Mouse (Mus musculus): Measurements from ENCODE around the gene A830031A19Rik.

GRCm38 (mm10) chr11:24099886-24100293, 25.0 kb upstream of the A830031A19Rik start:
- TF ChIP-seq CTCF (IDR thresholded peaks at IDR 0.05; ENCODE audit: extremely low read depth, insufficient read depth, insufficient read length, insufficient replicate concordance), result no peak
- no peak for TF ChIP-seq POLR2A (IDR thresholded peaks at IDR 0.05; ENCODE audit: low read depth, low read length)
